Mouse (Mus musculus): ENCODE data around the gene Slc8a1.

GRCm38 (mm10) chr17:81397434-81397833 lies 340.7 kb downstream of the Slc8a1 start:
- TF ChIP-seq CTCF (IDR thresholded peaks at IDR 0.05; ENCODE audit: insufficient read depth, low read depth, low read length): no peak
- TF ChIP-seq POLR2A (IDR thresholded peaks at IDR 0.05; ENCODE audit: insufficient read depth, low read depth, low read length): no peak
